Mouse (Mus musculus): Measurements from ENCODE around the gene Olfr625-ps1. TPM values are rescaled to one million over a fixed set of nuclear protein-coding genes. Genes with fewer than 3 reads are reported as not detected.

Olfr625-ps1 gene
- polyA plus RNA-seq, 1 experiment, result not detected

DNA sequence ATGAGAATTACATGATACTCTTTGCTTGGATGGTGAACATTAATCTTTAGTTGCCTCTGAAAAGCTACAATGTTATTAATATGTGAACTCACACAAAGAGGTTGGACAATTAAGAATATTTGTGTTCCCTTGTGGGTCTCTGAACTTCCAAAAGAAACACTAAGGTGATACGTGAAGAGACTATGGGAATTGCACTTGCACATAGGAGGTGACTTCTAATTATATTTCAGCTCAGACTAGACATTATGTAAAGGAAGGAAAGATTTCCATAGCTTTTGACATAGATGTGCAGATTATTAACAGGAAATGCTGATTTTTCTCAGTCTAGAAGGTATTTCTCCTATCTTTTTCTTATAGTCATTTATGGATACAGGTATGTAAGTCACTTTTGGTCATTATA, 47.6 kb downstream of the Olfr625-ps1 start, which contains the start of gene Olfr628:
Olfr628 (plus strand) TSS at position 301 of the 400 bp plus-strand sequence.
- no peak within 1 kb of the TSS for H3K4me3 ChIP-seq (ENCODE audit: insufficient read depth, low read length)
- no peaks in the 10 kb centered on the region for H3K4me1 ChIP-seq (ENCODE audit: control insufficient read depth, insufficient read depth, low read length)
- H3K27ac ChIP-seq (ENCODE audit: insufficient read depth, low read depth, low read length), result no peak within 1 kb of the TSS
- TF ChIP-seq POLR2A (IDR thresholded peaks at IDR 0.05; ENCODE audit: borderline replicate concordance, low read depth, low read length) (no peak), CTCF (IDR thresholded peaks at IDR 0.05; ENCODE audit: low read depth, low read length) (no peak)

Other genes with a start within 250 kb of the Olfr625-ps1 start
- not detected in 2 replicates for gene Olfr605, start 237.3 kb upstream of the Olfr625-ps1 start, polyA plus RNA-seq (2012; ENCODE audit: insufficient read depth, insufficient read length, missing spikeins)
- not detected in 2 replicates for gene Olfr606, start 233.7 kb upstream of the Olfr625-ps1 start, polyA plus RNA-seq (2012; ENCODE audit: insufficient read depth, insufficient read length, missing spikeins)
- not detected in 2 replicates for gene Olfr607, start 218.6 kb upstream of the Olfr625-ps1 start, polyA plus RNA-seq (2012; ENCODE audit: insufficient read depth, insufficient read length, missing spikeins)
- gene Olfr608, start 212.8 kb upstream of the Olfr625-ps1 start, polyA plus RNA-seq (2012; ENCODE audit: insufficient read depth, insufficient read length, missing spikeins), result not detected in 2 replicates
- gene Olfr609, start 184.7 kb upstream of the Olfr625-ps1 start, polyA plus RNA-seq (2012; ENCODE audit: insufficient read depth, insufficient read length, missing spikeins), result not detected in 2 replicates
- not detected in 2 replicates for gene Olfr610, start 170.6 kb upstream of the Olfr625-ps1 start, polyA plus RNA-seq (2012; ENCODE audit: insufficient read depth, insufficient read length, missing spikeins)
- not detected in 2 replicates for gene Olfr611, start 161.9 kb upstream of the Olfr625-ps1 start, polyA plus RNA-seq (2012; ENCODE audit: insufficient read depth, insufficient read length, missing spikeins)
- not detected in 2 replicates for gene Olfr612, start 140.0 kb upstream of the Olfr625-ps1 start, polyA plus RNA-seq (2012; ENCODE audit: insufficient read depth, insufficient read length, missing spikeins)
- gene Olfr613, start 134.6 kb upstream of the Olfr625-ps1 start, polyA plus RNA-seq (2012; ENCODE audit: insufficient read depth, insufficient read length, missing spikeins), result not detected in 2 replicates
- not detected in 2 replicates for gene Olfr615, start 126.6 kb upstream of the Olfr625-ps1 start, polyA plus RNA-seq (2012; ENCODE audit: insufficient read depth, insufficient read length, missing spikeins)
- gene Olfr616, start 113.6 kb upstream of the Olfr625-ps1 start, polyA plus RNA-seq (2012; ENCODE audit: insufficient read depth, insufficient read length, missing spikeins), result not detected in 2 replicates
- gene Olfr617, start 109.7 kb upstream of the Olfr625-ps1 start, polyA plus RNA-seq (2012; ENCODE audit: insufficient read depth, insufficient read length, missing spikeins), result not detected in 2 replicates
- gene Olfr618, start 92.6 kb upstream of the Olfr625-ps1 start, polyA plus RNA-seq (2012; ENCODE audit: insufficient read depth, insufficient read length, missing spikeins), result not detected in 2 replicates
- not detected in 2 replicates for gene Olfr619, start 82.1 kb upstream of the Olfr625-ps1 start, polyA plus RNA-seq (2012; ENCODE audit: insufficient read depth, insufficient read length, missing spikeins)
- gene Olfr620, start 70.2 kb upstream of the Olfr625-ps1 start, polyA plus RNA-seq (2012; ENCODE audit: insufficient read depth, insufficient read length, missing spikeins), result 0.19 and 0.27 TPM in 2 replicates
- not detected in 2 replicates for gene Olfr622, start 40.0 kb upstream of the Olfr625-ps1 start, polyA plus RNA-seq (2012; ENCODE audit: insufficient read depth, insufficient read length, missing spikeins)
- not detected in 2 replicates for gene Olfr623, start 19.0 kb upstream of the Olfr625-ps1 start, polyA plus RNA-seq (2012; ENCODE audit: insufficient read depth, insufficient read length, missing spikeins)
- gene Olfr624, start 11.5 kb upstream of the Olfr625-ps1 start, polyA plus RNA-seq (2012; ENCODE audit: insufficient read depth, insufficient read length, missing spikeins), result not detected in 2 replicates
- gene Olfr243, start 32.0 kb downstream of the Olfr625-ps1 start, polyA plus RNA-seq (2012; ENCODE audit: insufficient read depth, insufficient read length, missing spikeins), result not detected in 2 replicates
- not detected in 2 replicates for gene Olfr628, start 47.7 kb downstream of the Olfr625-ps1 start, polyA plus RNA-seq (2012; ENCODE audit: insufficient read depth, insufficient read length, missing spikeins)
- gene Olfr629, start 62.2 kb downstream of the Olfr625-ps1 start, polyA plus RNA-seq (2012; ENCODE audit: insufficient read depth, insufficient read length, missing spikeins), result not detected in 2 replicates
- gene Olfr630, start 74.6 kb downstream of the Olfr625-ps1 start, polyA plus RNA-seq (2012; ENCODE audit: insufficient read depth, insufficient read length, missing spikeins), result not detected in 2 replicates
- gene Olfr69, start 88.9 kb downstream of the Olfr625-ps1 start, polyA plus RNA-seq (2012; ENCODE audit: insufficient read depth, insufficient read length, missing spikeins), result not detected in 2 replicates
- gene Olfr68, start 97.0 kb downstream of the Olfr625-ps1 start, polyA plus RNA-seq (2012; ENCODE audit: insufficient read depth, insufficient read length, missing spikeins), result not detected in 2 replicates
- gene Olfr67, start 109.1 kb downstream of the Olfr625-ps1 start, polyA plus RNA-seq (2012; ENCODE audit: insufficient read depth, insufficient read length, missing spikeins), result not detected in 2 replicates
- not detected in 2 replicates for gene Hbb-bt, start 131.3 kb downstream of the Olfr625-ps1 start, polyA plus RNA-seq (2012; ENCODE audit: insufficient read depth, insufficient read length, missing spikeins)
- gene Hbb-bs, start 145.4 kb downstream of the Olfr625-ps1 start, polyA plus RNA-seq (2012; ENCODE audit: insufficient read depth, insufficient read length, missing spikeins), result not detected in 2 replicates
- gene Hbb-bh2, start 157.8 kb downstream of the Olfr625-ps1 start, polyA plus RNA-seq (2012; ENCODE audit: insufficient read depth, insufficient read length, missing spikeins), result not detected in 2 replicates
- gene Hbb-bh1, start 160.4 kb downstream of the Olfr625-ps1 start, polyA plus RNA-seq (2012; ENCODE audit: insufficient read depth, insufficient read length, missing spikeins), result not detected in 2 replicates
- gene Hbb-y, start 170.5 kb downstream of the Olfr625-ps1 start, polyA plus RNA-seq (2012; ENCODE audit: insufficient read depth, insufficient read length, missing spikeins), result not detected in 2 replicates
- not detected in 2 replicates for gene Olfr66, start 203.5 kb downstream of the Olfr625-ps1 start, polyA plus RNA-seq (2012; ENCODE audit: insufficient read depth, insufficient read length, missing spikeins)
- gene Olfr64, start 211.8 kb downstream of the Olfr625-ps1 start, polyA plus RNA-seq (2012; ENCODE audit: insufficient read depth, insufficient read length, missing spikeins), result not detected in 2 replicates
- gene Olfr65, start 220.8 kb downstream of the Olfr625-ps1 start, polyA plus RNA-seq (2012; ENCODE audit: insufficient read depth, insufficient read length, missing spikeins), result not detected in 2 replicates
- gene Olfr631, start 246.1 kb downstream of the Olfr625-ps1 start, polyA plus RNA-seq (2012; ENCODE audit: insufficient read depth, insufficient read length, missing spikeins), result not detected in 2 replicates